12 mouse cellular contexts compared by ENCODE assay signal in the genomic region with DNA sequence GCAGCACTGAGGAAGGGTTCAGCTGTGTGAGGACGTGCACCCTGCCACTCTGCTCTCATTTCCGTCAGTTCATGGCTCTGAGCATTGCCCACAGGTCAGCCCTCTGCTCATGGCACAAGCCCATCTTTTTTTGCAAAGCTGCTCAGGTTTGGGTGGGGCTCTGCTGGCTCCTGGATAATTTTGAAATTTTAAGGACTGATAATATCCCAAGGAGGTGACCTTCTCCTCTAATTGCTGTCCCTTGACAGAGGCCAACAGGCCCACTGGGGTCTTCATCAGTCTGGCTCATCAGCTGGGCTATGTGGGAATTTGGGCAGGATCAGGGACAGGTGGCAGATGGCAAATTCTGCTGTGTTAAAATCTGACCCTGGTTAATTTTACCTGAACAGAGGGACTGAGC.
DNase-seq lines count a peak whose midpoint lies in the region.
"Had no signal": no experiment of that assay in that cellular context is flagged by ENCODE, and none has a peak within 500 bp of the region (broad histone marks: within the 10 kb centered on the region; RNA-seq: fewer than 3 reads in every experiment).

No protein-coding gene starts in this region.

- DNase-seq in brain, adult 2 months (ENCODE audit: low read depth, low spot score): peak; percentile 69
- peak; percentile 58 for DNase-seq in cerebellum, adult 11-12 months
- DNase-seq in cerebellum, adult 9-10 months: peak; percentile 65
- DNase-seq in cerebellum, postnatal 25 days: peak; percentile 60 to 67
- DNase-seq in adipocyte (ENCODE audit: low spot score): no peak
- no peak for DNase-seq in thymus, postnatal 14 days
- DNase-seq in right cerebral cortex, adult 18-20 months: no peak
- DNase-seq: adrenal gland, postnatal 10 days; gastrocnemius, postnatal 10 days; heart, adult 18-20 months; heart, postnatal 10 days; heart, postnatal 4 days had no signal

Comparison
In these comparisons a context has a peak if more than half of its experiments do, and no peak if none do; other contexts are left out.
1. DNase-seq: peak in brain, adult 2 months (single experiment), cerebellum, adult 11-12 months (single experiment), cerebellum, adult 9-10 months (single experiment) and cerebellum, postnatal 25 days (2 of 2); none in adipocyte (single experiment), thymus, postnatal 14 days (single experiment) and right cerebral cortex, adult 18-20 months (single experiment).